Mouse (Mus musculus): ENCODE measurements at regions not wholly inside any gene's neighbourhood (a gene's known extent, or its start where the extent isn't known, plus 50 kb on each side); places are given as distances from the start of the nearest gene placed in this dataset.

DNA sequence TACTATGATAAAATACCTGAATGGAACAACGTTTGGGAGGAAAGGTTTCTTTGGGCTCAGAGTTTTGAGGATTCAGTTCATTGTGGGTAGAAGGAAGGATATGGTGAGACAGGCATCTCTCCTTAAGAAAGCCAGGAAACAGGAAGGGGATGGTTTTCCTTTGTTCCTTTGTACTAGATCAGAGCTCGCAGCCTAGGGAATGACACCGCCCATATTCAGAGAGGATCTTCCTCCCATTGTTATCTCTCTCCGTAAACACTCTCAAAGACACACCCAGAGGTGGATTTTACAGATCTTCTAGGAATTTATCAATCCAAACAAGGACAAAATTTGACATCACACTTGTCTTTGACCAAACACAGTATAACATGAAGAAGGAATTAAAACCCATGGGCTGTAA lies 439.0 kb downstream of the Wdr11 start:
- no peak for TF ChIP-seq CTCF (IDR thresholded peaks at IDR 0.05; ENCODE audit: control insufficient read depth, insufficient read depth, insufficient read length)
- TF ChIP-seq USF1 (IDR thresholded peaks at IDR 0.05; ENCODE audit: low read depth) = no peak
- no peak for TF ChIP-seq MAX (IDR thresholded peaks at IDR 0.05)
- no peak for TF ChIP-seq MYOG (IDR thresholded peaks at IDR 0.05; ENCODE audit: control insufficient read depth, extremely low read depth, insufficient read length)

All from C2C12 (cell line).